Mouse (Mus musculus): Measurements from ENCODE around the gene Gif.
A peak's percentile ranks its signal among the peaks of the same experiment; 100 is the strongest.

Gif gene

DNA sequence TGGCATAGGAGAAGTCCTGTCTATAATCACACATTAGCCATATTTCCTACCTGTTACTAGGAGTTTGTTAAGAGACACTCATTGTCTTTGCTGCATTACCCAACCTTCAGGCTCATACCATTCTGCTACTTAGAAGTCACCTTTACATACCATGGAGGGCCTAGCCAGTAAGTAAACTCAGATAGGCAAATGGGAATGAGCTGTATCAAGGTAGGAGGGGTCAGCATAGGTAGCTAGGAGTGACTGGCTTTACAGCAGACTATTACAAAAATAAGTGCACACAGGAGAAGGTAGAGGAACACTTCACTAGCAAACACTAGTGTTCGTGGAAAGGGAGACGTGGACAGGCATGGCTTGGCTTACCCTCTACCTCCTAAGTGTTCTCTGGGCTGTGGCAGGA lies at the start of gene Gif:
TSS of gene Gif (plus strand) at position 257 of the 400 bp plus-strand sequence.
- no peak for ATAC-seq (ENCODE audit: insufficient number of reproducible peaks, low FRiP score, low TSS enrichment)

DNA sequence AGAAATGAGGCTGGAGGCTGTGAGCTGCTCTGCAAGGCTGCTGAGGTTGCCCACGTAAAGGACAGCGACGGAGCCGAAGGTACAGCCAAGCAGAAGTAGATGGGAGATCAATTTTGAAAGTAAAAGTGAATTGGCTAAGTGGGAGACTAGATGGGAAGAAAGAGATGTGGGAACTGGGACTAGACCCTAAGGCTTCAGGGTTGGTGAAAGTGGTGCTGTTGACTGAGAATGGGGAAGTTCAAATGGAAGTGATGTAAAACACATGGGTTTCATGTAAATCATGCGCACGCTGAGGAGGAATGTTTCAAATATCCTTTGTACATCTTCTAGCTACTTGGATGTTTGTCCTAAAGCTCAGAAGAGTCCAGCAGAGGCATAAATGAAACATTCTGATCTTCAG lies 49.0 kb upstream of the Gif start:
- no peak for ATAC-seq (ENCODE audit: insufficient number of reproducible peaks, low FRiP score, low TSS enrichment)

- ATAC-seq (ENCODE audit: insufficient number of reproducible peaks, low FRiP score, low TSS enrichment) = no peak
These were observed 34.9 kb upstream of the Gif start for GRCm38 (mm10) chr19:11712451-11712850.

- ATAC-seq (ENCODE audit: insufficient number of reproducible peaks, low FRiP score, low TSS enrichment) = no peak
These were observed 27.3 kb upstream of the Gif start for GRCm38 (mm10) chr19:11720071-11720470.

GRCm38 (mm10) chr19:11723870-11724269 lies 23.5 kb upstream of the Gif start:
- ATAC-seq (ENCODE audit: insufficient number of reproducible peaks, low FRiP score, low TSS enrichment) = no peak

DNA sequence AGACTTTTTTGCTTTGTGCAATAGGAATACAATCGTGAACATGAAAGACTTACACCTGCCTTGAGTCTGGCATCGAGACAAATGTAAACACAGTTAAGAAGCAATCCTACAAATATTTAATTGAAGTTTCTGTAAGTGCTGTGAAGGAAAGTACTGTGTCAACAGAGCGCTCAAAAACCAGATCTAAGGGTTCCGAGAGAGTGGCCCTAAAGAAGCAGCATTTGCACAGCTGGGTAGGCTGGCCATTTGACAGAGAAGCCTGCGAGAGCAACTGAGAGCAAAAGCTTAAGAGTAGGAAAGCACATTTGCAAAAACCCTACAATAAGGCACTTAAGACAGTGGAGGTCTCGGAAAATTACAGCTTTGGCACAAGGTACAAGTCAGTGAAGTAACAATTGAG lies 23.1 kb upstream of the Gif start:
- ATAC-seq (ENCODE audit: insufficient number of reproducible peaks, low FRiP score, low TSS enrichment) = no peak

DNA sequence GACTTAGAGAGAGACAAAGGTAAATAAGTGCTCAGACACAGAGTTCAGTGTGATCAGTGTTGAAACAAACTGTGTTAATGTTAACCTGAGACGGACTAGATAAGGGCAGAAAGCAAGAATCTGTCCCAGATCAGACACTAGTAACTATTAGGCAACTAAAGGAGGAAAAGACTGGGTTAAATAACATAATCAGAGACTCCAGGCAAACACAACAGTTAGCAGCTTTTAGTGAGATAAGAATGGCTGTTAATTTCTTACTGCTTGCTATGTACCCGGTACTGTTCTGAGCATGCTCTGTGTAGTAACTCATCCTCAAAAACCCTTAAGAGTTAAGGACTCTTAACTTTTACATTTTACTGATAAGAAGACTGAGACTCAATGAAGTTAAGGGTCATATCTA lies 21.4 kb upstream of the Gif start:
- no peak for ATAC-seq (ENCODE audit: insufficient number of reproducible peaks, low FRiP score, low TSS enrichment)

DNA sequence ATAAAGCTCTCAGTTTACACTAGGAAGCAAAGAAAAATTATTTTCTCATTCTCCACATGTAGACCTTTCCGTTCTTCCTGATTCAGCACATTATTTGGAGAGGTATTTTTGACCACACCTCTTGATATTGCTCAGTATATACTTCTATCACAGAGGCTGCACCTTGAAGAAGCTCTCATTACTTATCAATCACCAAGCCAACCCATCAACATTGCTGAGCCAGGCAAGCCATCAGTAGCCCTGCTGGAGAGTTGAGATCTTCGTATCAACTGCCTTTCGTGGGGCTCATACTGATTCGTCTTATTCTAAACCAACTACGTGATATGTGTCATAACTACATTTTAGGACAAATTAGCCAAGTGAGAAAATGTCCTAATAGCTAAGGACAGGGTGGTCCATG lies 20.1 kb upstream of the Gif start:
- no peak for ATAC-seq (ENCODE audit: insufficient number of reproducible peaks, low FRiP score, low TSS enrichment)

GRCm38 (mm10) chr19:11730278-11730677 lies 17.1 kb upstream of the Gif start:
- no peak for ATAC-seq (ENCODE audit: insufficient number of reproducible peaks, low FRiP score, low TSS enrichment)

- ATAC-seq (ENCODE audit: insufficient number of reproducible peaks, low FRiP score, low TSS enrichment) = no peak
These were observed 10.9 kb upstream of the Gif start for GRCm38 (mm10) chr19:11736455-11736854.

DNA sequence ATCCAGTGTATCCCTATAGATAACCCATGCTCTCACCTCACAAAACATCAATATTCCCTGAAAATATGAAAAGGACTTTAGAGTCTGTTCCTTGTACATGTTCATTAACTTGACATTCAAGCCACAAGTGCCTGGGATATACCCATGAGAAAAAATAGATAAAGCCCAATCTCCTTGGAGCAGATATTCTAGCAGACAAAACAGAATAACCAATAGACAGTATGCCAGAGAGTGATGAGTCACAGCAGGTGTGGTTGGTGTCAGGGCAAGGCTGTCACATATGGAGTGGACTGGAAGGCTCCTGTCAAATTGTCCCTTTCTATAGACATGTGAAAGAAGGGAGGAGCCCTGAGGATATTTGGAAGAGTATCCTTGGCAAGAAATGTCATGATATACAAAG lies 1.7 kb upstream of the Gif start:
- ATAC-seq (ENCODE audit: insufficient number of reproducible peaks, low FRiP score, low TSS enrichment) = no peak

- ATAC-seq (ENCODE audit: insufficient number of reproducible peaks, low FRiP score, low TSS enrichment) = no peak
These were observed 17.7 kb downstream of the Gif start for GRCm38 (mm10) chr19:11765059-11765458.

GRCm38 (mm10) chr19:11766413-11766812 lies 19.1 kb downstream of the Gif start:
- no peak for ATAC-seq (ENCODE audit: insufficient number of reproducible peaks, low FRiP score, low TSS enrichment)

GRCm38 (mm10) chr19:11768163-11768562 lies 20.8 kb downstream of the Gif start:
- ATAC-seq (ENCODE audit: insufficient number of reproducible peaks, low FRiP score, low TSS enrichment) = no peak

GRCm38 (mm10) chr19:11769257-11769920 lies 22.0 kb downstream of the Gif start:
- no peak for ATAC-seq (ENCODE audit: insufficient number of reproducible peaks, low FRiP score, low TSS enrichment)

DNA sequence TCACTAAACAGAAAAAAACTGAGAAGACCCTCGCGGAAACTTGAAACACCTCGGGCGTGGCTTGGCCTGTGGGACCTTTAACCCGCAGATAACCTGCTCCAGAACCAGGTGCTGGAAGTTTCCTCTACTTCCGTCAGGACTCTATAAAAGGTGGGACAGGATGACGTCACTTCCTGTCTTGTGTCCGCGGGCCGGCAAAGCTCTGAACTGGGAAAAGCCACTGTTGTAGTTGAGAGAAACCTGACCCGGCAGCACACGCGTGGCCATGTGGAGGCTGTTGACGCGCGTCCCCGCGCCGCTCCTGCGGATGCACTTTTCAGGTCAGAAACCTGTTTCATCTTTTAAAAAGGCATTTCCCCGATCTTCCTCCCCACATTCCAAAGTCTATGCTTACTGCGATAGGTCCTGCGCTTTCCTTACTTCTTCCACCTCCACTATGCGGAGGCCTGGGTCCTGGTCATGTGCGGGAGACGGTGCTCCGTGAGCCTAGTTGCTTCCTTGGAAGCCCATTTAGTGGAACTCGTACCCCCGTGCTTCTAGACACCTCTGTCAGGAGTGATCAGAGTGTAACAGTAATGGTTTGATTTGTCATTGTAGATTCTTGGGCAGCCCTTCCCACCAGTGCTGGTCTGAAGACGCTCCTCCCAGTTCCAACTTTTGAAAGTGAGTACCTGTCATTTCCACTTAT lies 23.0 kb downstream of the Gif start, which contains the start of gene Mrpl16:
TSS of gene Mrpl16 (plus strand) at position 187 of the 688 bp plus-strand sequence.
- ATAC-seq (ENCODE audit: insufficient number of reproducible peaks, low FRiP score, low TSS enrichment) = peak; percentile 84

DNA sequence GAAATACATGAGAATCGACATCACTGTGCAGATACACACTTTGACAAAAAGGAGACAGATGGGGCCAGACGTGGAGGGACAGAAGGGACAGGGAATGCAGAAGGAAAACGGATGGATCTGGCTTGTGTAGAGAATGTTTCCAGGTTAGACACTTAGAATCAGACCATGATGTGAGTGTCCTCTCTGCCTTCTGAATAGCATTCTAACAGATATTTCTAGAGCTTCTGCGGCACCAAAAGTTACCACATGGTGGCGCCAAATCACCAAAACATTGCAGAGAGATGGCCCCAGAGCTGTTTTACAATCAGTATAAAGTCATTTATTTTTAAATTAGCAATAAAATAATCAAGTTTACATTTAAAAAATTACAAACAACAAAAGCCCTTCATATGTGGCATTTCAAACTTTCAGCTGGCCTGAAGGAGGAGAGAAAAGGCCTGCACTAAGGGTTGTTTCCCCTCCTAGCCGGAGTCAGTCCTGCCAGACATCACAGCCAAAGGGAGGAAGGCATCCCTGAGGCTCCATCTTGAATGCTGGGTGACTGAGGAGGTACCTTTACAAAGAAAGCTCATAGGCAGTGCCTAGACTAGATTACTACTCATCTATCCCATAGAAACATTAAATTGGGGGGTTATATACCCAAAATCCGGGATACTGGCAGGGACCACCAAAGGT lies 30.0 kb downstream of the Gif start:
- ATAC-seq (ENCODE audit: insufficient number of reproducible peaks, low FRiP score, low TSS enrichment) = peak; percentile 49; the same call in 1 of the 2 replicates

DNA sequence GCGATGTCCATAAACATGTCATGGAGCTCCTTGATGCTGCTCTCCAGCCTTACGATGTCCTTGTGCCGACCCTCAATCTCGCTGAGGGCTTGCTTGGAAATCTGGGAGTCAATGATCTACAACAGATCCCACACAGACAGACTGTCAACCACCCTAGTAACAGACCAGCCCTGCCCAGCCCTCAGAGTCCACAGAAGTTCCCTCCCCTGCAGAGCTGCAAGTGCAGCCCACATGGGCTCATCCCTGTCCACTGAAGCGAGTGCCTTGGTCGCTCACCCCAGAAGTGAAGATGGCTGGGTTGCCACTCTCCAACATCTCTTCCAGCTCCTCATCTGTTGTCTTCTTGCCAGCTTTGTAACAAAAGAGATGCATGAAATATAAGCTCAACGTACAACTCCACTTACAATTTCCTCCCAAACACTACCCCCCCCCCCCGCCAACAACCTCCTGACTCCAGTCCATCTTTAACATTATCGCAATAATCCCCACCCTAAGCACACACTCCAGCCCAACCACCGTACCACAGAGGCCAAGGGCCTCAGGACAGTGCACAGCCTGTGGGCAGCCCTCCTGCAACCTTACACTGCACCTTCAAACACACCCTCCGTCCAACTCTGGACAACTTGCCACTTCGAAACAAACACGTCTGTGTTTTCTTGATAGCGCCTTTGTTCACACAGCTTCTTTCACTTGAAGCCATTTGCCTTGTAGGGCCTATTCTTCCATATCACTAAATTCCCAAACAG lies 38.2 kb downstream of the Gif start:
- no peak for ATAC-seq (ENCODE audit: insufficient number of reproducible peaks, low FRiP score, low TSS enrichment)

GRCm38 (mm10) chr19:11787826-11788225 lies 40.5 kb downstream of the Gif start:
- no peak for ATAC-seq (ENCODE audit: insufficient number of reproducible peaks, low FRiP score, low TSS enrichment)

GRCm38 (mm10) chr19:11788876-11789275 lies 41.5 kb downstream of the Gif start:
- no peak for ATAC-seq (ENCODE audit: insufficient number of reproducible peaks, low FRiP score, low TSS enrichment)

DNA sequence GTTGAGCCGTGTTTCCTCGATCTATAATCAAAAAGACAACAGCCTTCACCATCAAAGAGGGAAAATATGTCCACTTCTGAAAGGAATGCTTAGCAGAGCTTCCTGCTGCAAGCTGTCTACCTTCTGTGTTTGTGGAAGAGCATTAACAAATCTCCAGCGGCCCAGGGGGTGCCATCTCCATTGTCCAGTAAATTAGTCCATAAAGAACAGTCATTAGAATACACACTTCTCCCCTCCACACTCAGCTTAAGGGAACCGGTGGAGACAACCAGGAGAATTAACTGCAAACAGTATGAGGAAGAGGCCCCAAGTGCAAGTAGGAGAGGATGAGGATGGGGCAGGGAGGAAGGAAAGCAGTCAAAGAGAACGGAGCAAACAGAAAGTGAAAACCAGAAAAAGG lies 44.5 kb downstream of the Gif start:
- ATAC-seq (ENCODE audit: insufficient number of reproducible peaks, low FRiP score, low TSS enrichment) = no peak

Measured in cerebellum, adult (tissue).